Mouse (Mus musculus) lung, embryonic 14.5 days (tissue): ENCODE results near the gene Gm3238. TPM values are rescaled to one million over a fixed set of nuclear protein-coding genes. Genes with fewer than 3 reads are reported as not detected.
A peak's percentile ranks its signal among the peaks of the same experiment; 100 is the strongest.

ENCODE experiments used
- ATAC-seq: fragments of 200-750 bp; cut with Nextera tagmentation; 2 replicates; pipeline ENCODE4 v1.8.0; 2017; ENCODE audit warnings: mild to moderate bottlenecking, moderate TSS enrichment, moderate library complexity; ENCODE audit not compliant: insufficient read depth
- DNase-seq: peaks from one replicate; pipeline ENCODE4 v3.0.0-alpha.2; 2015
- H3K27ac ChIP-seq: fragments of 300-500 bp; sonication (generic); 2 replicates; pipeline ENCODE4 v1.5.1; 2014; ENCODE audit warnings: low read depth, mild to moderate bottlenecking, moderate library complexity
- H3K27me3 ChIP-seq: fragments of 300-500 bp; sonication (generic); 2 replicates; pipeline ENCODE4 v1.6.1; 2014; ENCODE audit warnings: low read length, control low read depth; ENCODE audit not compliant: insufficient read depth
- H3K36me3 ChIP-seq: fragments of 300-500 bp; sonication (generic); 2 replicates; pipeline ENCODE4 v1.6.1; 2014; ENCODE audit warnings: control low read depth; ENCODE audit not compliant: insufficient read depth
- H3K4me1 ChIP-seq: fragments of 300-500 bp; sonication (generic); 2 replicates; pipeline ENCODE4 v1.6.1; 2014; ENCODE audit warnings: antibody characterized with exemption, control low read depth; ENCODE audit not compliant: insufficient read depth
- H3K4me2 ChIP-seq: fragments of 300-500 bp; sonication (generic); 2 replicates; pipeline ENCODE4 v1.6.1; 2014; ENCODE audit warnings: mild to moderate bottlenecking
- H3K4me3 ChIP-seq: fragments of 300-500 bp; sonication (generic); 2 replicates; pipeline ENCODE4 v1.5.1; 2014; ENCODE audit warnings: low read depth, low read length
- H3K9ac ChIP-seq: fragments of 300-500 bp; sonication (generic); 2 replicates; pipeline ENCODE4 v1.6.1; 2014
- H3K9me3 ChIP-seq: fragments of 300-500 bp; sonication (generic); 2 replicates; pipeline ENCODE4 v1.6.1; 2016; ENCODE audit warnings: low read depth, low read length, control low read depth
- CTCF ChIP-seq: IDR thresholded peaks from 2 replicates; pipeline ENCODE4 v1.5.1; 2016; ENCODE audit warnings: antibody characterized with exemption, low read depth
- WGBS: fragments of 180-500 bp; shearing (Covaris S2); extraction: QIAGEN DNeasy Blood & Tissue Kit; methylation state at CpG from one replicate; pipeline ENCODE4 v1.1.7; 2014; 5-methylcytosine and 5-hydroxymethylcytosine counted together
- polyA plus RNA-seq: library from polyadenylated mRNA; unstranded; fragments of >200 nt; fragmentation: Nextera tagmentation; extraction: Ambion mirVana; gene quantifications from 2 replicates; pipeline ENCODE4 v1.2.1, GENCODE M21; 2014

Gene Gm3238
- polyA plus RNA-seq, 1 experiment from 2014 or later: not detected

- Histone ChIP-seq H3K4me1 (no peaks in the 10 kb centered on the region), H3K27ac (no peak overlapping the region), H3K4me2 (no peak overlapping the region), H3K4me3 (no peak overlapping the region), H3K36me3 (no peaks in the 10 kb centered on the region), H3K9me3 (0 out of 2 replicates have a peak, but pooled peaks cover 5% of the 10 kb centered on the region), H3K27me3 (no peaks in the 10 kb centered on the region), H3K9ac (no peak overlapping the region)
- TF ChIP-seq CTCF: no peak
- DNase-seq (no peak), ATAC-seq (no peak)
- WGBS: 76% methylated on average over 4 of the region's 4 CpGs
Observed at GRCm38 (mm10) chr10:77738929-77739328, 32.2 kb downstream of the Gm3238 start.

DNA sequence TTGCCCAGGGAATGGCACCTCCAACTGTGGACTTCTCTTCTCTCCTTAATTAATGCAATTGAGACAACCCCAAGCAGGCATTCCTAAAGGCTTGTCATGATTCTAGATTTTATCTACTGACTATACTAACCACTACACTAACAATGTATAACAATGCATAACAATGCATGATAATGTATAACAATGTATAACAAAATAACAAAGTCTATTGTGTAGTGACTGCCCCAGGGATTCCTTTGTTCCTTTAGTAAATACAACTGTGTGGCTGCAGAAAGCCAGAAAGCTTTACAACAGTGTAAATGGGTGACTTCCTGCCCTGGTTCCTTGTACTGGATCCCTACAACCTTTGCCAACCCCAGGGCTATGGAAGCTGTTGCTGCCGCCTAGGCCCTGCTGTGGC is 35.2 kb downstream of the Gm3238 start:
- no peak for DNase-seq
- H3K9ac ChIP-seq: no peak overlapping the region
- no peak overlapping the region for H3K4me3 ChIP-seq
- no peaks in the 10 kb centered on the region for H3K27me3 ChIP-seq
- H3K9me3 ChIP-seq: 0 out of 2 replicates have a peak, but pooled peaks cover 5% of the 10 kb centered on the region
- WGBS: 87% methylated on average over 1 of the region's 1 CpGs
- no peak overlapping the region for H3K27ac ChIP-seq
- TF ChIP-seq CTCF: no peak
- H3K36me3 ChIP-seq: no peaks in the 10 kb centered on the region
- no peak for ATAC-seq
- no peak overlapping the region for H3K4me2 ChIP-seq
- no peaks in the 10 kb centered on the region for H3K4me1 ChIP-seq

DNA sequence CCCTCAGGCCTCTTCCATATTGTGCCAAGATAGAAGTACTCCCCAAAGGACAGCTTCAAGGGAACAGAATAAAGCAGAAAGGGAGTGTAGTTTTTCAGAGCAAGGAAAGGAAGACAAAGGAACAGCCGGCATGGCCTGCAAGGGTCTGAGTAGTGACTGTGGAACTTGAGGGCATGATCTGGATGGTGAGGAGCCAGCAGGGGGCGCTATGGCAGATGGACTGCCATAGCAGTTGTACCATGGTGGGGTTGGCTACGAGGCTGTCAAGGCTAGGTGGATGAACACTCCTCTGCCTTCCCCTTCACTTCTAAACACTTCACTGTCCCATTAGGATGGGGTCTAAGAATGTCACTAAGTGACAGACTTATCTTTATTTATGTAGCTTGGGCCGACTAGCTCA is 41.9 kb downstream of the Gm3238 start:
- Histone ChIP-seq H3K9ac (no peak overlapping the region), H3K4me2 (no peak overlapping the region), H3K4me3 (no peak overlapping the region), H3K27ac (no peak overlapping the region), H3K36me3 (no peaks in the 10 kb centered on the region), H3K4me1 (no peaks in the 10 kb centered on the region), H3K9me3 (no peaks in the 10 kb centered on the region), H3K27me3 (no peaks in the 10 kb centered on the region)
- DNase-seq (peak; percentile 17), ATAC-seq (no peak)
- 46% methylated on average over 4 of the region's 4 CpGs for WGBS
- peak; percentile 48 for TF ChIP-seq CTCF

GRCm38 (mm10) chr10:77728280-77728679 is 42.8 kb downstream of the Gm3238 start:
- WGBS: 57% methylated on average over 4 of the region's 4 CpGs
- Histone ChIP-seq H3K4me2 (no peak overlapping the region), H3K36me3 (no peaks in the 10 kb centered on the region), H3K9ac (no peak overlapping the region), H3K9me3 (no peaks in the 10 kb centered on the region), H3K4me3 (no peak overlapping the region), H3K27ac (no peak overlapping the region), H3K27me3 (no peaks in the 10 kb centered on the region), H3K4me1 (no peaks in the 10 kb centered on the region)
- TF ChIP-seq CTCF: no peak
- peak; percentile 2 for DNase-seq
- ATAC-seq: no peak

GRCm38 (mm10) chr10:77726186-77726585 is 44.9 kb downstream of the Gm3238 start, which contains the start of gene Gm10100:
TSS of gene Gm10100 (plus strand) at chr10:77726486.
- Histone ChIP-seq H3K36me3 (no peaks in the 10 kb centered on the region), H3K4me2 (no peak within 1 kb of the TSS), H3K27ac (no peak within 1 kb of the TSS), H3K27me3 (no peaks in the 10 kb centered on the region), H3K4me3 (no peak within 1 kb of the TSS), H3K9ac (no peak within 1 kb of the TSS), H3K4me1 (no peaks in the 10 kb centered on the region), H3K9me3 (no peaks in the 10 kb centered on the region)
- ATAC-seq: no peak
- DNase-seq: no peak
- no peak for TF ChIP-seq CTCF
- 21% methylated on average over 3 of the region's 3 CpGs for WGBS

DNA sequence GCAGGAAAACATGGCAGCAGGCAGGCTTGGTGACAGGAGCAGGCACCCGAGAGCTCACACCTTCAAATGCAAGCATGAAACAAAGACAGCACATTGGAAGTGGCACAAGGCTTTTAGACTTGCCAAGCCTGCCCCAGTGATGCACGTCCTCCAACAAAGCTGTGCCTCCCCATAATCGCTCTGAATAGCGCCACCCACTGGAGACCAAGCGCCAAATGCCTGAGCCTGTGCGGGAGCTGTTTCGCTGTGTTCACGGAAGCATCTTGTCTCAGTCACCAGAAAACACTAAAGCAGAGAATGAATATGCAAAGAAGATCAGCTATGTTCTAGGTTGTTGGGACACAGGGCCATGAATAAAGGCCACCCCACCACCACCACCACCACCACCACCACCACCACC is 46.3 kb downstream of the Gm3238 start:
- 0 out of 2 replicates have a peak, but pooled peaks have one; percentile 2 for TF ChIP-seq CTCF
- 73% methylated on average over 8 of the region's 8 CpGs for WGBS
- Histone ChIP-seq H3K4me2 (no peak overlapping the region), H3K27me3 (no peaks in the 10 kb centered on the region), H3K27ac (no peak overlapping the region), H3K9me3 (peaks cover 4% of the 10 kb centered on the region), H3K36me3 (no peaks in the 10 kb centered on the region), H3K9ac (no peak overlapping the region), H3K4me1 (no peaks in the 10 kb centered on the region), H3K4me3 (no peak overlapping the region)
- no peak for ATAC-seq
- no peak for DNase-seq

Other genes starting within 250 kb of the Gm3238 start
- 2.0 and 3.0 TPM in 2 replicates for gene Itgb2, start 241.1 kb downstream of the Gm3238 start, polyA plus RNA-seq
- 109 and 112 TPM in 2 replicates for gene Pttg1ip, start 189.6 kb downstream of the Gm3238 start, polyA plus RNA-seq
- 329 and 337 TPM in 2 replicates for gene Sumo3, start 165.2 kb downstream of the Gm3238 start, polyA plus RNA-seq
- gene Gm49325, start 165.1 kb downstream of the Gm3238 start, polyA plus RNA-seq: 3.0 and 3.5 TPM in 2 replicates
- gene Ube2g2, start 149.1 kb downstream of the Gm3238 start, polyA plus RNA-seq: 47.9 and 50.9 TPM in 2 replicates
- gene Tspear, start 84.8 kb downstream of the Gm3238 start, polyA plus RNA-seq: 0.11 and 0.22 TPM in 2 replicates
- gene Gm19402, start 80.6 kb downstream of the Gm3238 start, polyA plus RNA-seq: not detected in 2 replicates
- not detected in 2 replicates for gene Gm9508, start 74.1 kb downstream of the Gm3238 start, polyA plus RNA-seq
- gene Gm10272, start 64.7 kb downstream of the Gm3238 start, polyA plus RNA-seq: not detected in 2 replicates
- not detected in 2 replicates for gene Gm10024, start 59.9 kb downstream of the Gm3238 start, polyA plus RNA-seq
- not detected in 2 replicates for gene Gm10142, start 55.5 kb downstream of the Gm3238 start, polyA plus RNA-seq
- not detected in 2 replicates for gene Krtap12-1, start 50.7 kb downstream of the Gm3238 start, polyA plus RNA-seq
- gene Gm10100, start 44.8 kb downstream of the Gm3238 start, polyA plus RNA-seq: not detected in 2 replicates
- not detected in 2 replicates for gene Gm18596, start 28.7 kb downstream of the Gm3238 start, polyA plus RNA-seq
- not detected in 2 replicates for gene Gm9736, start 20.0 kb downstream of the Gm3238 start, polyA plus RNA-seq
- gene Gm3233, start 11.6 kb downstream of the Gm3238 start, polyA plus RNA-seq: not detected in 2 replicates
- not detected in 2 replicates for gene Gm7138, start 5.6 kb upstream of the Gm3238 start, polyA plus RNA-seq
- gene Gm3250, start 11.2 kb upstream of the Gm3238 start, polyA plus RNA-seq: not detected in 2 replicates
- gene Gm7137, start 16.9 kb upstream of the Gm3238 start, polyA plus RNA-seq: not detected in 2 replicates
- not detected in 2 replicates for gene Gm9639, start 23.8 kb upstream of the Gm3238 start, polyA plus RNA-seq
- gene Gm19668, start 27.8 kb upstream of the Gm3238 start, polyA plus RNA-seq: not detected in 2 replicates
- not detected in 2 replicates for gene Gm9507, start 40.5 kb upstream of the Gm3238 start, polyA plus RNA-seq
- not detected in 2 replicates for gene Gm2696, start 43.4 kb upstream of the Gm3238 start, polyA plus RNA-seq
- not detected in 2 replicates for gene Krtap10-4, start 55.8 kb upstream of the Gm3238 start, polyA plus RNA-seq
- gene Krtap10-10, start 64.6 kb upstream of the Gm3238 start, polyA plus RNA-seq: not detected in 2 replicates
- not detected in 2 replicates for gene Gm36176, start 75.5 kb upstream of the Gm3238 start, polyA plus RNA-seq
- not detected in 2 replicates for gene Gm10318, start 81.5 kb upstream of the Gm3238 start, polyA plus RNA-seq
- gene Gm3285, start 90.7 kb upstream of the Gm3238 start, polyA plus RNA-seq: not detected in 2 replicates
- gene Lrrc3, start 131.2 kb upstream of the Gm3238 start, polyA plus RNA-seq: 3.4 and 4.2 TPM in 2 replicates
- 0.09 and 0.63 TPM in 2 replicates for gene Trpm2, start 199.2 kb upstream of the Gm3238 start, polyA plus RNA-seq
- gene 1810043G02Rik, start 207.2 kb upstream of the Gm3238 start, polyA plus RNA-seq: 24.6 and 28.1 TPM in 2 replicates
- 141 and 160 TPM in 2 replicates for gene Pfkl, start 238.8 kb upstream of the Gm3238 start, polyA plus RNA-seq